Mouse (Mus musculus) left cerebral cortex, postnatal 25 days (tissue): Measurements from ENCODE around the gene 1700008O03Rik. TPM values are rescaled to one million over a fixed set of nuclear protein-coding genes. Genes with fewer than 3 reads are reported as not detected.

ENCODE experiments used
- DNase-seq, 2 experiments: peaks; one replicate each; pipeline ENCODE4 v3.0.0; 2022; ENCODE audit warnings: low spot score in 2 of 2, mixed read lengths in 1 of 2
- intact Hi-C: fragments of 180-260 bp; cut with DNase I; formaldehyde crosslinking; loops from one replicate; pipeline ENCODE4 v1.15.1; 2025
- total RNA-seq, 2 experiments: library from RNA; stranded (reverse); gene quantifications; 2 replicates each; pipeline ENCODE4 v1.2.3; 2021

Gene 1700008O03Rik
- total RNA-seq, 2 experiments from 2014 or later: 1.9 to 2.2 TPM

DNA sequence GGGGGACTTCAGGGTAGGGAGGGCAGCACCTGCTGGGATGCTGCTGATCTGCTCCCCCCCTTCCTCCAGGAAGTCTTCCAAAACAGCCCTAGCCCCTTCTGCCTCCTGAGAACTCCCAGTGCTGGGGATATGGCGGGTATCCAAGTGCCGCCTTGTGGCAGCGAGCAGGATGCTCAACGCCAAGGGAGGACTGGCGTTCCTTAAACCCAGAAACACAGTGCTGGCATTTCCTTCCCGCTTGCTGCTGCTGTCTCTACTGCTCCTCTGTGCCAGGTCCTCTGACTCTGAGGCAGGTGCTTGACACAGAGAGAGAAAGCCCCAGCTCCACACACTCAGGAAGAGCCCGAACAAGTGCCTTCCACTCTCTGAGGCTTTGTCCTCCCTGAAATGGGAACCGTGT lies 64.7 kb downstream of the 1700008O03Rik start:
- DNase-seq: peak; percentile 57 to 78
- intact Hi-C loops: no loop called here

DNA sequence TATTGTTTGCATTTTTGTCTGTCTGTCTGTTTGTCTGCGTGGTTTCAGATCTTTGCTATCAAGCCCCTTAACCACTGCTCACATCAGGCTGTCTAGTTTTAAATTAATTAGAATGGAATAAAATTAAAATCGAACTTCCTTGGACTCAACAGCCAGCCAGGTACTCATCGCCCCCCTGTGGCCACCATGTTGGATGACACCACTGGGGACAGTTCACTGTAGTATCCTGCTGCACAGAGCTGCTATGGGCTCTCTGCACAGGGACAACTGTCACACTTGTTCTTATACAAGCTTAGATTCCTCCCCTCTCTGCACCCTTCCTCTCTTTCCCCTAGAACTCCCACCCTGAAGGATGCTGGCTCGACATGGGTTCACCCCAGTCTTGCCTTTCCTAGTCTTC lies 67.7 kb downstream of the 1700008O03Rik start:
- DNase-seq: no peak
- intact Hi-C loops: no loop called here

DNA sequence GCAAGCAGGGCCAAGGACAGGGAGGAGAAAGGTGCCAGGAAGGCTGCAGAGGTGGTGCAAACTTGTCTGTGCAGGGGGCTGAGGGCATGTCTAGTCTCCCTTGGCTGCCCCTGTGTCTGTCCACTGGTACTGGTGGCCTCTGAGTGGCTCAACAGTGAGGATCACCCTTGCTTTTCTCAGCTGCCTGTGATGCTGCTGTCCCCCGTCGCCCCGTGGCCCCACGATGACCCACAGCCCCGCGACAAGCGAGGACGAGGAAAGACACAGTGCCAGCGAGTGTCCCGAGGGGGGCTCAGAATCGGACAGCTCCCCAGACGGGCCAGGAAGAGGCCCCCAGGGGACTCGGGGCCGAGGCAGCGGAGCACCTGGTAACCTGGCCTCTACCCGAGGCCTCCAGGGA lies 73.1 kb downstream of the 1700008O03Rik start:
- peak; percentile 4 to 6 for DNase-seq

DNA sequence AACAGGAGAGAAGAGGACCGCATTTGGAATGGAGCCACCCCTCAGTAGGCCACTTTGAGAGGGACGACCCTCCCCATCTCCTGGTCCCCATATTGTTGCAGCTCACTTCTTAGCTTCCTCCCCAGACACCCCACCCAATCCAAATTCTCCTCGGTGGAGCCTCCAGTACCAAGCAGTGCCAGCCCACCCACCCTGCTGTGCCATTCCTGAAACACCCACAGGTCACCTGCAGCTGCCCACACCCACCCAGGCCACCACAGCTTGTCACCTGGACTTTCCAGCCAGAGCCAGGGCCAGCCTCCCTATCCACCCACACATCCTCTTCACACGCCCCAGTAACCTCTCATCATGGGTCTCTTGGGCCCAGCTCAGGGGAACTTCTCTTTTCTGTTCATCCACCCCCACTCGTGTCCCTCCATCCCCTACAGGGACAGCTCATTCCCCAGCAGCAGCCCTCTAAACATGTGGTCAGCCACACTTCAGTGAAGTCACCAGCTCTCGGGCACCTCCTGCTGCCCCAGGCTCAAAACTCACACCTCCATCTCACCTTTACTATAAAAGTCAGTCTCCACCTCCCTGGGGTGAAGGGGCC lies 73.8 kb downstream of the 1700008O03Rik start:
- DNase-seq: peak; percentile 16 to 58
- intact Hi-C loops: loop anchor here (1.0 to 5.0 kb wide), 2 partner anchors 24 to 40 kb away; no protein-coding TSS in a partner anchor

More for the DNA sequence above, 73.1 kb downstream of the 1700008O03Rik start:
- intact Hi-C loops: loop anchor here (5.0 kb wide), 1 partner anchor 40 kb away; no protein-coding TSS in a partner anchor

DNA sequence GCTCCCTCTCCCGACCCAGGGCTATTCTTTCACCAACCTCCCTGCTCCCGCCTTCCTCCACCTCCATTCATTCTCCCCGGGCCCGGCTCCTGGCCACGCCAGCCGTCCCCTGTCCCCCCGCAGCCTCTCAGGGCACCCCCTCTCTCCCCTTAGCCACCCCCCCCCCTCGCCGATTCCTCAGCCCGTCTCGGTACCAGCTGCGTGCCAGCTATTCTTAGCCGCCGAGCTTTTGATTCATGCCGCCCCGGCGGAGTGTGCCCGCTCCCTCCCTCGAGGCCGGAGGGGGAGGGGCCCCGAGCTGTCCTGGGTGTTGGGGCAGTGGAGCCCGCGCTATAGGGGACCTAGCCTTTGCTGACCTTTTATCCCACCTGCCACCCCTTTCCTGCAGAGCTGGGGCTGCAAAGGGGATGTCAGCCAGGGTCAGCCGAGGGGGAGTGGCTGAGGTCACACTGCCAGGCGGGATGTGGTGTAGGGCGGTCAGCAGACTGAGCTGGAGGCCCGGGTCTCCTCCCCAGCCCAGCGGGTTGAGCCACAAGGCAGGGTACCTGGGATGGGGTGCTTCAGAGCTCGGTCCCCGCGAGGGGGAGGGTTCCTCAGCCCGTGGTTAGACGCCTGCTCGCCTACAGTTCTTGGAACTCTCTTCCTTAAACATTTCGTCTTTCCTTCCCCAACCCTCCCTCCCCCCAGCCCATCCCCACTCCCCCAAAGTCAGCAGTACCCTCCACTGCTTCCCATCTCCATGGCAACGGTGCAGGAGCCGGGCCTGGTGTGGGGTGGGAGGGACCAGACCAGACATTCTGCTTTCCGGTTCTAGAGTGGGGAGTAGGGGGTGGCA lies 74.5 kb downstream of the 1700008O03Rik start:
- intact Hi-C loops: loop anchor here (1.0 to 5.0 kb wide), 2 partner anchors 25 to 41 kb away; no protein-coding TSS in a partner anchor

DNA sequence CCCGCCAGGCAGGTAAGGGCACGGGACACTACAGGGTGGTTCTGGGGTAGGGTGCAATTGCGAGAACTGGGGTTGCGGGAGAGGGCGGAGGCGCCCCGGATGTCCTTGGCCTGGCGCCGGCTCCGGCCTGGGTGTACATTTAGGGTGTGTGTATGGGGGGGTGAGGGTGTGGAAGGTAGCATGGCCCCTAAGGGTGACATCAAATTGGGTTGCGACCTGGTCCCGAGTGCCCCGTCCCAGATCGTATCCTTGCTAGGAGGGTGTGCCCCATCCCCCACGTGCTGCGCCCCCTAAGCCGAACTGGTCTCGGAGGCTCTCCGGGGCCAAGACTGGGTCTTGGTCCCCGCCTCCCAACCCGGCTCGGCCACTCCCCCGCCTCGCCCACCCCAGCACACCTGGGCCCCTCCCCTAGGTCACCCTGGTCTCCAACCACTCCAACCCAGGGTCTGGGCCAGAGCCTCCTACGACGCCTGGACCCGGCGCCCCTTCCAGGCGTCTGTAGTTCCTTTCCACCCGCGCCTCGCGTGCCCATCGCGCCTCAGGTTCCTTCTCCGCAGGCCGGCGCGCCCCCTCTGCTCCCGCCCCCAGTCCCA lies 75.2 kb downstream of the 1700008O03Rik start:
- intact Hi-C loops: loop anchor here (5.0 kb wide), 1 partner anchor 42 kb away; no protein-coding TSS in a partner anchor
- DNase-seq: peak; percentile 21

More for the DNA sequence above, 74.5 kb downstream of the 1700008O03Rik start:
- peak; percentile 77 to 90 for DNase-seq

Other genes with a start within 250 kb of the 1700008O03Rik start
- gene Klk1b16, start 249.1 kb downstream of the 1700008O03Rik start, total RNA-seq: not detected
- not detected for gene Klk1b24, start 197.6 kb downstream of the 1700008O03Rik start, total RNA-seq
- gene Klk1b3, start 187.6 kb downstream of the 1700008O03Rik start, total RNA-seq: not detected
- not detected for gene Klk1b4, start 178.4 kb downstream of the 1700008O03Rik start, total RNA-seq
- not detected for gene Klk1b5, start 169.9 kb downstream of the 1700008O03Rik start, total RNA-seq
- not detected for gene Klk1, start 160.5 kb downstream of the 1700008O03Rik start, total RNA-seq
- not detected for gene Gm36864, start 149.6 kb downstream of the 1700008O03Rik start, total RNA-seq
- gene 1700028J19Rik, start 139.1 kb downstream of the 1700008O03Rik start, total RNA-seq: 1 to 10 TPM; 1.1 to 1.6 TPM
- gene 2410002F23Rik, start 139.1 kb downstream of the 1700008O03Rik start, total RNA-seq: 10 to 100 TPM; 72.5 to 73.5 TPM
- not detected for gene Acp4, start 128.4 kb downstream of the 1700008O03Rik start, total RNA-seq
- not detected for gene Gm15517, start 124.4 kb downstream of the 1700008O03Rik start, total RNA-seq
- gene Clec11a, start 78.9 kb downstream of the 1700008O03Rik start, total RNA-seq: 1 to 10 TPM; 3.5 to 3.9 TPM
- 100 to 1,000 TPM; 571 to 587 TPM for gene Shank1, start 75.6 kb downstream of the 1700008O03Rik start, total RNA-seq
- gene Syt3, start 1.7 kb downstream of the 1700008O03Rik start, total RNA-seq: 10 to 100 TPM; 60.0 to 65.0 TPM
- 100 to 1,000 TPM; 268 to 278 TPM for gene Lrrc4b, start 43.2 kb upstream of the 1700008O03Rik start, total RNA-seq
- 10 to 100 TPM in 1 of 2 experiments, 1 to 10 TPM in 1; 9.6 to 10.1 TPM for gene Aspdh, start 79.6 kb upstream of the 1700008O03Rik start, total RNA-seq
- 10 to 100 TPM; 73.6 to 86.0 TPM for gene Josd2, start 82.2 kb upstream of the 1700008O03Rik start, total RNA-seq
- 100 to 1,000 TPM; 165 to 173 TPM for gene Emc10, start 110.7 kb upstream of the 1700008O03Rik start, total RNA-seq
- gene Fam71e1, start 110.8 kb upstream of the 1700008O03Rik start, total RNA-seq: 10 to 100 TPM; 17.4 to 18.9 TPM
- gene Mybpc2, start 138.8 kb upstream of the 1700008O03Rik start, total RNA-seq: not detected
- under 1 TPM in 1 of 2 experiments, not detected in 1; 0.11 TPM for gene Spib, start 146.3 kb upstream of the 1700008O03Rik start, total RNA-seq
- 1 to 10 TPM; 5.7 to 6.0 TPM for gene Pold1, start 163.0 kb upstream of the 1700008O03Rik start, total RNA-seq
- gene Nr1h2, start 168.1 kb upstream of the 1700008O03Rik start, total RNA-seq: 10 to 100 TPM; 64.6 to 68.6 TPM
- under 1 TPM in 1 of 2 experiments, not detected in 1; 0.21 TPM for gene Napsa, start 186.6 kb upstream of the 1700008O03Rik start, total RNA-seq
- gene Kcnc3, start 204.8 kb upstream of the 1700008O03Rik start, total RNA-seq: 10 to 100 TPM; 85.1 to 94.3 TPM